Mouse (Mus musculus) olfactory bulb, adult 2 months (tissue): ENCODE results near the gene Gm16181. TPM values are rescaled to one million over a fixed set of nuclear protein-coding genes. Genes with fewer than 3 reads are reported as not detected.

ENCODE experiments used
- H3K27ac ChIP-seq: fragments of 200-500 bp; 2 replicates; pipeline ENCODE4 v1.5.1; 2012; ENCODE audit warnings: low read depth, low read length; ENCODE audit not compliant: insufficient read depth
- H3K4me1 ChIP-seq: fragments of 200-500 bp; 2 replicates; pipeline ENCODE4 v1.6.1; 2012; ENCODE audit warnings: low read length; ENCODE audit not compliant: control insufficient read depth, insufficient read depth
- H3K4me3 ChIP-seq: fragments of 200-500 bp; 2 replicates; pipeline ENCODE4 v1.5.1; 2012; ENCODE audit warnings: mild to moderate bottlenecking, low read depth, low read length, moderate library complexity; ENCODE audit not compliant: insufficient read depth
- CTCF ChIP-seq: fragments of 200-500 bp; IDR thresholded peaks from 2 replicates; pipeline ENCODE4 v1.5.1; 2012; ENCODE audit warnings: low read depth, mild to moderate bottlenecking, low read length, moderate library complexity; ENCODE audit not compliant: insufficient read depth
- POLR2A ChIP-seq: fragments of 200-500 bp; IDR thresholded peaks from 2 replicates; pipeline ENCODE4 v1.6.1; 2012; ENCODE audit warnings: mild to moderate bottlenecking, low read depth, low read length, moderate library complexity; ENCODE audit not compliant: insufficient read depth
- WGBS: fragments of 180-500 bp; shearing (Covaris S2); methylation state at CpG from one replicate; pipeline ENCODE4 v1.1.7; 2018; 5-methylcytosine and 5-hydroxymethylcytosine counted together
- polyA plus RNA-seq: library from polyadenylated mRNA; stranded (reverse); fragments of >200 nt; gene quantifications from 2 replicates; pipeline ENCODE4 v1.2.4, GENCODE M21; 2012; ENCODE audit warnings: low replicate concordance; ENCODE audit not compliant: missing spikeins, insufficient read depth, insufficient read length

Gene Gm16181
- polyA plus RNA-seq, 1 experiment: not detected

DNA sequence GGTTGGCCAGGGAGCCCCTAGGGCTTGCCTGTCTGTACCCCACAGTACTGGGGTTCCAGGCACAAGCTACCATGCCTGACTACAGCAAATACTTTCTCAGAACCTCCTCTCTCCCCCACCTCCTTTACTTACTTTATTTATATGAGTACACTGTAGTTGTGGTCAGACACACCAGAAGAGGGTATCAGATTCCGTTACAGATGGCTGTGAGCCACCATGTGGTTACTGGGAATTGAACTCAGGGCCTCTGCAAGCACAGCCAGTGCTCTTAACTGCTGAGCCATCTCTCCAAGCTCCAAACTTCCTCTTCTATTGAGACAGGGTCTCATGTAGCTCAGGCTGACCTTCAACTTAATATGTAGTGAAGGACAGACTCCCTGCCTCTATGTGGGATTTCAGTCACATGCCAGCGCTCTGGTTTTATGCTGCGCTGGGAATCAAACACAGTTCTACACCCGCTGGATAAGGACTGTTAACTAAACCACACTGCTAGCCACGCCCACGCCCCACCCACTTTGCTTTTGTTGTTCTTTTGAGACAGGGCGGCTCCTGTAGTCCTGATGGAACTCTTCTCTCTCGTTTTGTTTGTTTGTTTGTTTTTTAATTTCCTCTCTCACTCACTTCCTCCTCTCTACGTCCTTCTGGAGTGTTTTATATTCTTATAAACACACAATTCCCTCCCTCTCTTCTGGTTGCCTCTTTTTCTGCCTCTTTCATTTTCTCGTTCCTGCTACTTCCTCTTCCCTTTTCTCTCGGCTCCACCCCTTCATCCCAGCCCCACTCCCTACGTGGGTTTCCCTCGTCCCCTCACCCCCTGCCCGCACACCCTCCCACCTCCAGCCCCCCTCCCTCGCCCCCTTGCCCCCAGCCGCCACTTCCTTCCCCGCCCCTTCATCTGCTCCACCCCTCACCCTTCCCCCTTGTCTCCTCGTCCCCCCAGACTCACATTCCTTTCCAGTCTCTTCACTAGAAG lies 34.7 kb upstream of the Gm16181 start:
- WGBS: 5% methylated on average over 18 of the region's 18 CpGs
- H3K27ac ChIP-seq: no peak overlapping the region

GRCm38 (mm10) chr17:35186681-35187080 lies 34.0 kb upstream of the Gm16181 start:
- 2% methylated on average over 4 of the region's 4 CpGs for WGBS
- Histone ChIP-seq H3K4me3 (0 out of 2 replicates have a peak overlapping the region, but pooled peaks have one; percentile 1), H3K27ac (no peak overlapping the region), H3K4me1 (peaks cover 5% of the 10 kb centered on the region)
- TF ChIP-seq POLR2A (no peak), CTCF (no peak)

More for the DNA sequence above, 34.7 kb upstream of the Gm16181 start:
- Histone ChIP-seq H3K4me1 (peaks cover 5% of the 10 kb centered on the region), H3K4me3 (no peak overlapping the region; the same call in none of the 2 replicates)
- TF ChIP-seq CTCF (no peak), POLR2A (no peak)

- TF ChIP-seq POLR2A (no peak), CTCF (no peak)
- Histone ChIP-seq H3K27ac (no peak overlapping the region), H3K4me1 (peaks cover 5% of the 10 kb centered on the region), H3K4me3 (no peak overlapping the region)
- 80% methylated on average over 4 of the region's 4 CpGs for WGBS
Observed at GRCm38 (mm10) chr17:35187345-35187744, 33.3 kb upstream of the Gm16181 start.

GRCm38 (mm10) chr17:35187959-35188610 lies 32.5 kb upstream of the Gm16181 start, which contains the start of gene Lst1:
Gene Lst1 (minus strand): TSS chr17:35188439.
- WGBS: 76% methylated on average over 7 of the region's 7 CpGs
- Histone ChIP-seq H3K4me3 (no peak within 1 kb of the TSS), H3K27ac (no peak within 1 kb of the TSS), H3K4me1 (peaks cover 5% of the 10 kb centered on the region)
- no peak for TF ChIP-seq POLR2A
- TF ChIP-seq CTCF: no peak

DNA sequence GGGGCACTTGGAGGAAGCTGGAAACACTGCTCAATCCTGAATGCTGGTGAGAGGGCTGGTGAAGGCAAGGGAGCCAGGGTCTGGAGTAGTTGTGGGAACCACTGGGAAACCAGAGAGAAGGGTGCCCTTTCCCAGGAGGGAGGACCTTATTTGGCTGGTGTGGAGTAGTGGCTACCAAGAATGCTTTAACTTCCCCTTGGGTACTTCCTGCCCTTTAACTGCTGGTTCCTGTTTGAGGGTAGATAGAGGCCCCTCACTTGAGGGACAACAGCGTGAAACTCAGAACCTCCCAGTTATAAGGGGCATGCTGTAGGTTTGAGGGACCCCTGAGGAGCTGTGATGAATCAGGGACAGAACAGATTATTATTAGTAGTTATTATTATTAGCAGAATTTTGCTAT lies 31.4 kb upstream of the Gm16181 start:
- Histone ChIP-seq H3K27ac (no peak overlapping the region), H3K4me1 (peaks cover 5% of the 10 kb centered on the region), H3K4me3 (no peak overlapping the region)
- no peak for TF ChIP-seq CTCF
- no peak for TF ChIP-seq POLR2A
- 90% methylated on average over 1 of the region's 1 CpGs for WGBS

DNA sequence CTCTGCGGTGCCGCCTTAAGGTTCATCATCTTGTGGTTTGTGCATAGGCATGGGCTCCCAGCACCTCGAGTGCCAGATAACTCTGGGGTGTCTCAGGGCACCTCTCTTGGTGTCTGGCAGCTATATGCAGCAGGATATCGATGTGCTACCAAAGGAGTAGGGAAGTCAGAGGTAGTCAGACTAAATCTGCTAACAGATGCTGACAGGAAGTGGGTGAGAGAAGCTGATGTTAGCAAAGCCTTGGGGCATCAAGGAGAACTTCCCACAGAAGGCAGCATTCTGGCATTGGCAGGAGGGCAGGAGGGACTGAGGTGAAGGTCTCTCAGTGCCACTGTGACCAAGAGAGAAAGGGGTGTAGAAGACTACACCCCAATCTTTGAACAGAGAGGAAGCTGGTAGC lies 30.5 kb upstream of the Gm16181 start:
- WGBS: 74% methylated on average over 4 of the region's 4 CpGs
- H3K4me3 ChIP-seq: no peak overlapping the region
- peaks cover 7% of the 10 kb centered on the region for H3K4me1 ChIP-seq
- TF ChIP-seq CTCF (no peak), POLR2A (no peak)
- H3K27ac ChIP-seq: no peak overlapping the region

- WGBS: 63% methylated on average over 2 of the region's 2 CpGs
- no peak for TF ChIP-seq CTCF
- TF ChIP-seq POLR2A: no peak
- Histone ChIP-seq H3K4me3 (no peak overlapping the region), H3K4me1 (peaks cover 15% of the 10 kb centered on the region), H3K27ac (no peak overlapping the region)
Observed at GRCm38 (mm10) chr17:35191723-35192122, 28.9 kb upstream of the Gm16181 start.

DNA sequence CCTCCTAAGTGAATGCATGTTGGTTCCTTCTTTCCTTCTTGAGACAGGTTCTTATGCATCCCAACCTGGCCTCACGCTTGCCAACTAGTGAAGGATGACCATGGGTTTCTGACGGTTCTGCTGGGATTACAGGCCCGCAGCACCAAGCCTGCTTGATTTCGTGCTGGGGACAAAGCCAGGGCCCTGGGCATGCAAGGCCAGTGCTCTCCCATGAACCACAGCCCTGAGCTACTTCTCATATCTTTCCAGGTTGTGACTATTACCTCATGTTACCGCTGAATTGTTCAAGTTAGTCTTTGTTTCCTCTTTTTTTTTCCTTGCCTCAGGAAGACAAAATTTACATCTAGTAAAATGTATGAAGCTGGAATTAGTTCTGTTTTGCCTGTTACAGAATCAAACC lies 27.7 kb upstream of the Gm16181 start:
- TF ChIP-seq CTCF (no peak), POLR2A (no peak)
- 91% methylated on average over 5 of the region's 5 CpGs for whole genome bisulfite sequencing
- no peak overlapping the region for H3K27ac ChIP-seq
- H3K4me1 ChIP-seq: peaks cover 14% of the 10 kb centered on the region
- no peak overlapping the region for H3K4me3 ChIP-seq
